Mouse (Mus musculus): ENCODE measurements around the gene Elane.

DNA sequence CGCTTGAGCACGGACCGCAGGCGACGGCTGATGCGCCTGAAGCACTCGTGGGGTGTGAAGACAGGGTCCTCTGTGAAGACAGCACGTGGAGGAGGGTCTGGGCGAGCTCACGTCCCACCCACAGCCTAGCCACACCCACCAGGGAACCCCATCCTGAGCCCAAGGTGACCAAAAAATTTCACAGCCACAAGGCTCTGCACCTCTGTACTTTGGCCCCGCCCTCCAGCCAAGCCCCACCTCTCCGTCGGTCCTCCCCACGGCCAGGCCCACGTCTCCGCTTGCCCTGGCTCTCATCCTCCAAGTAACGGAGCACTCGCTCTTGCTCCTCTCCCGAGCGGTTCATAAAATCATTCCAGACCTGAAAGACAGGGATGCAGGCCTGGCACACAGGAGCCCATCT, 26.4 kb downstream of the Elane start:
- TF ChIP-seq CTCF (IDR thresholded peaks at IDR 0.05; ENCODE audit: low read depth, low read length) (no peak), EP300 (IDR thresholded peaks at IDR 0.05; ENCODE audit: insufficient read depth, low read depth, low read length) (no peak)

Data from ES-Bruce4 (cell line).